Mouse (Mus musculus) kidney, adult 8-10 months (tissue): ENCODE results near the gene Nkain4.

Source experiments
- DNase-seq, 2 experiments: peaks; one replicate each; pipeline ENCODE4 v3.0.0; 2022

Gene Nkain4

GRCm38 (mm10) chr2:180892841-180893521 is 61.5 kb downstream of the Nkain4 start:
- DNase-seq: no peak

GRCm38 (mm10) chr2:180891835-180892323 is 62.6 kb downstream of the Nkain4 start:
- no peak for DNase-seq

- no peak for DNase-seq
Measured at GRCm38 (mm10) chr2:180891075-180891834, 63.2 kb downstream of the Nkain4 start.

GRCm38 (mm10) chr2:180890422-180891074 is 64.0 kb downstream of the Nkain4 start:
- DNase-seq: no peak

- no peak for DNase-seq
Measured at GRCm38 (mm10) chr2:180889921-180890280, 64.6 kb downstream of the Nkain4 start.

- DNase-seq: no peak
Measured at GRCm38 (mm10) chr2:180889271-180889920, 65.1 kb downstream of the Nkain4 start.

GRCm38 (mm10) chr2:180885270-180885669 is 69.2 kb downstream of the Nkain4 start:
- DNase-seq: no peak
